Mouse (Mus musculus): ENCODE results near the gene Hist1h1a.

DNA sequence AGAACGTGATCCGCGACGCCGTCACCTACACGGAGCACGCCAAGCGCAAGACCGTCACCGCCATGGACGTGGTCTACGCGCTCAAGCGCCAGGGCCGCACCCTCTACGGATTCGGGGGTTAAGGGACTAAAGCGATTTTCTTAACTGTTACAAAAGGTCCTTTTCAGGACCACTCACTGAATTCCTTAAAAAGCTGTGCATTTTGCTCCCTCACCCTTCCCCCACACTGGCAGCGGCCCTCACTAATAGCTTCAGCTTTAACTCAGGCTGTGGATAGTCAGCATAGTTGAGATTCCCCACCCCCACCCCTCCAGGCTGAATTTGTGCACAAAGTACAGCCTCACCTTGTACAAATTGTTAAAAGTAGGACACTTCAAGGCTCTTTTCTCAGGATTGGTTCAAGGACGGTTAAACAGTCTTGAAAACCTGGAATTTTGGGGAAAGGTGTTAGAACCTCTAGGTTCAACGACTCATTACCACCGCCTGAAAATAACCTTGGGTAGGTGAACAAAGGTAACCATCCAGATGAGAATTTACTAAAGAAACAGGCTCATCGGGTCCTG, 6.2 kb upstream of the Hist1h1a start:
- TF ChIP-seq CTCF (IDR thresholded peaks at IDR 0.05; ENCODE audit: low read depth, low read length) (no peak), POLR2A (IDR thresholded peaks at IDR 0.05; ENCODE audit: borderline replicate concordance, low read depth, low read length) (no peak)

All from bone marrow macrophage, adult 2 months (primary cell).